Mouse (Mus musculus) kidney, adult 9 months (tissue): Measurements from ENCODE around the gene Gm3002.
"Not testable (repeated sequence)": the region's sequence is repeated elsewhere in the genome, so short reads cannot be mapped to it uniquely, and the experiment has no call there.

Experiments
- DNase-seq: peaks from one replicate; pipeline ENCODE4 v3.0.0; 2022

The Gm3002 gene

DNA sequence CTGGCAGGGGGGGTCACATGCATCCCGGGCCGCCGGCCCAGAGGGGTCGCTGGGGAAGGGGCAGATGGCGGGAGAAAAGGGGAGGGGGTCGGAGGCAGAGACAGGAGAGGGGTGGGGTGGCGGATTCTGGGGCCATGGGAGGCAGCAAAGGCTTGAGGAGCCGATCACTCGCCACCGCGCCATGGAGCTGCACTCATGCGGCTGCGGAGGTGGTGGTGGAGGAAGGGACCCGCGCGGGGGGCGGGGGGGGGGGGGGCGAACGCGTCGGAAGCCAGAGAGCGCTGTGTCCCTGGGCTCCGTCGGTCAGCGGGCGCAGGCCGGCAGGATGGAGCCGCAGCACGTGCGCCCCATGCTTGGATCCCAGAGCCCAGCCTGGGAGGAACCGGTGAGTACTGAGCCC is at the start of gene Gm3002:
TSS of gene Gm3002 (plus strand) at position 301 of the 400 bp plus-strand sequence.
- not testable (repeated sequence) for DNase-seq

DNA sequence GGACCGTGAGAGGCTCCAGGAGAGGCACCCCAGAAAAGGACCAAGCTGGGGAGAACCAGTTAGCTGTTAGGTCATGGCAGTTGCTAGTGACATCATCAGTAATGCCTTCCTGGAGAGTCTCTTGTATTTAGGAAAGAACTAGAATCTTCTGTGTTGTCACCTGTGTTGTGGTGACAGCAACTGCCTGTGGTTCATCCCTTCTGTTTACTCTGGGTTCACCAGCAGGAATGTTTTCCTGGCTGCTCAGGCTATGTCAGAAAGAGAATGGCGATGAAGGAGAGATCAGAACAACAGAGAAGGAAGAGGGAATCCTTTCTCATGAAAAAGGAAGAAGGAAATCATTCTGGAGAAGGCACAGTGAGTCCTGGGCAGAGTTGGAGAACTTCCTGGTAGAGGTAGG is 36.1 kb downstream of the Gm3002 start, which contains the start of gene Gm3033:
TSS of gene Gm3033 (plus strand) at position 301 of the 400 bp plus-strand sequence.
- DNase-seq: not testable (repeated sequence)

DNA sequence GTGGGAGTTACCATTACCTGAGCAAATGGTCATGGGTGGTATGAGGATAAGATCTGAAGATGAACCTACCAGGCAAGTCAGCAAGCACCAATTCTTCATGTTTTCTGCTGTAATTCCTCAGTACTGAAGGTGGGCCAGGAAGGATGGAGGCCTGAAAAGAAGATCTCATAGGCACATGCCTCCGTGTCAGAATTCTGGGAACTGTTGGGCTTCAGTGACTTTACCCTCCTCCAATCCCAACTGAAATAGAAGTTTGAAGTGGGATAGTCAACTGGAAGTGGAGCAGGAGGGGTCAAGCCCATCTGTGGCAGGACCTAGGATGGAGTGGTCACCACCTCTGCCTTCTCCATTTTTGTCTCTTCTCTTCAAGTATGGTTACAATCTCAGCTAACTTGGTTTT is 74.0 kb downstream of the Gm3002 start, which contains the start of gene Gm2916:
TSS of gene Gm2916 (plus strand) at position 301 of the 400 bp plus-strand sequence.
- not testable (repeated sequence) for DNase-seq

DNA sequence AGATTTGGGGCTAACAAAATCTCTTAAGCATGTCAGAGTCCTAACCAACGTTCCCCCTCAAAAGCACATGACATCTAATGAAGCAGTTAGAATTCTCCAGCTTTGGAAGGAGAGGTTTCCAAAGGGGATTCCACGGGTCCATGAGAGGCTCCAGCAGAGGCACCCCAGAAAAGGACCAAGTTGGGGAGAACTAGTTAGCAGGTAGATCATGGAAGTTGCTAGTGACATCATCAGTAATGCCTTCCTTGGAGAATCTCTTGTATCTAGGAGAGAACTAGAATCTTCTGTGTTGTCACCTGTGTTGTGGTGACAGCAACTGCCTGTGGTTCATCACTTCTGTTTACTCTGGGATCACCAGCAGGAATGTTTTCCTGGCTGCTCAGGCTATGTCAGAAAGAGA is 121.6 kb downstream of the Gm3002 start, which contains the start of gene Gm3029:
TSS of gene Gm3029 (plus strand) at position 301 of the 400 bp plus-strand sequence.
- DNase-seq: not testable (repeated sequence)

DNA sequence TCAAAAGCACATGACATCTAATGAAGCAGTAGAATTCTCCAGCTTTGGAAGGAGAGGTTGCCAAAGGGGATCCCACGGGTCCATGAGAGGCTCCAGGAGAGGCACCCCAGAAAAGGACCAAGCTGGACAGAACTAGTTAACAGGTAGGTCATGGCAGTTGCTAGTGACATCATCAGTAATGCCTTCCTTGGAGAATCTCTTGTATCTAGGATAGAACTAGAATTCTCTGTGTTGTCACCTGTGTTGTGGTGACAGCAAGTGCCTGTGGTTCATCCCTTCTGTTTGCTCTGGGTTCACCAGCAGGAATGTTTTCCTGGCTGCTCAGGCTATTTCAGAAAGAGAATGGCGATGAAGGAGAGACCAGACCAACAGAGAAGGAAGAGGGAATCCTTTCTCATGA is 153.4 kb downstream of the Gm3002 start, which contains the start of gene Gm3095:
TSS of gene Gm3095 (plus strand) at position 301 of the 400 bp plus-strand sequence.
- not testable (repeated sequence) for DNase-seq

DNA sequence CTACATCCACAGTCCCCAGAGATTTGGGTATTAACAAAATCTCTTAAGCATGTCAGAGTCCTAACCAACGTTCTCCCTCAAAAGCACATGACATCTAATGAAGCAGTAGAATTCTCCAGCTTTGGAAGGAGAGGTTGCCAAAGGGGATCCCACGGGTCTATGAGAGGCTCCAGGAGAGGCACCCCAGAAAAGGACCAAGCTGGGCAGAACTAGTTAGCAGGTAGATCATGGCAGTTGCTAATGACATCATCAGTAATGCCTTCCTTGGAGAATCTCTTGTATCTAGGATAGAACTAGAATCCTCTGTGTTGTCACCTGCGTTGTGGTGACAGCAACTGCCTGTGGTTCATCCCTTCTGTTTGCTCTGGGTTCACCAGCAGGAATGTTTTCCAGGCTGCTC is 188.2 kb downstream of the Gm3002 start, which contains the start of gene Gm3099:
TSS of gene Gm3099 (plus strand) at position 301 of the 400 bp plus-strand sequence.
- not testable (repeated sequence) for DNase-seq
